Mouse (Mus musculus): ENCODE results near the gene Slc25a14.

DNA sequence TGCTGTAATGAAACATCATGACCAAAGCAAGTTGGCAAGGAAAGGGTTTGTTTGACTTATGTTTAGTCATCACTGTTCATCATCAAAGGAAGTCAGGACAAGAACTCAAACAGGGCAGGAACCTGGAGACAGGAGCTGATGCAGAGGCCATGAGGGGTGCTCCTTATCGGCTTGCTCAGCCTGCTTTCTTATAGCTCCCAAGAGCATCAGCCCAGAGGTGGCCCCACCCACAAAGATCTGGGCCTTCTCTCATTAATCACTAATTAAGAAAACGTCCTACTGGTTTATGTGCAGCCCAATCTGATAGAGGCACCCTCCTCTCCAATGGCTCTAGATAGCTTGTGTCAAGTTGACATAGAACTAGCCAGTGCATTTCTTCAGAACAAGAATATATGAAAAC lies 18.3 kb upstream of the Slc25a14 start:
- no peak for TF ChIP-seq CTCF (IDR thresholded peaks at IDR 0.05; ENCODE audit: extremely low read depth, insufficient read depth, low read length)
- no peak for TF ChIP-seq POLR2A (IDR thresholded peaks at IDR 0.05; ENCODE audit: extremely low read depth, insufficient read depth, low read length)
